Mouse (Mus musculus) embryonic facial prominence, embryonic 13.5 days (tissue): Measurements from ENCODE around the gene Acads. TPM values are rescaled to one million over a fixed set of nuclear protein-coding genes. Genes with fewer than 3 reads are reported as not detected.
A peak's percentile ranks its signal among the peaks of the same experiment; 100 is the strongest.
"Not testable (repeated sequence)": the region's sequence is repeated elsewhere in the genome, so short reads cannot be mapped to it uniquely, and the experiment has no call there.

Source experiments
- ATAC-seq: fragments of 200-750 bp; cut with Nextera tagmentation; 2 replicates; pipeline ENCODE4 v1.8.0; 2017; ENCODE audit warnings: low read depth; ENCODE audit not compliant: insufficient number of reproducible peaks, insufficient read depth, low FRiP score, low TSS enrichment
- H3K27ac ChIP-seq: fragments of 300-500 bp; sonication (generic); 2 replicates; pipeline ENCODE4 v1.5.1; 2015; ENCODE audit warnings: moderate library complexity, mild to moderate bottlenecking, inconsistent platforms
- H3K27me3 ChIP-seq: fragments of 300-500 bp; sonication (generic); 2 replicates; pipeline ENCODE4 v1.6.1; 2015; ENCODE audit warnings: mild to moderate bottlenecking, inconsistent platforms
- H3K36me3 ChIP-seq: fragments of 300-500 bp; sonication (generic); 2 replicates; pipeline ENCODE4 v1.6.1; 2015; ENCODE audit warnings: mild to moderate bottlenecking, inconsistent platforms
- H3K4me1 ChIP-seq: fragments of 300-500 bp; sonication (generic); 2 replicates; pipeline ENCODE4 v1.6.1; 2015; ENCODE audit warnings: inconsistent platforms
- H3K4me2 ChIP-seq: fragments of 300-500 bp; sonication (generic); 2 replicates; pipeline ENCODE4 v1.6.1; 2015; ENCODE audit warnings: moderate library complexity, mild to moderate bottlenecking, inconsistent platforms
- H3K4me3 ChIP-seq: fragments of 300-500 bp; sonication (generic); 2 replicates; pipeline ENCODE4 v1.5.1; 2015; ENCODE audit warnings: mild to moderate bottlenecking, inconsistent platforms
- H3K9ac ChIP-seq: fragments of 300-500 bp; sonication (generic); 2 replicates; pipeline ENCODE4 v1.6.1; 2015; ENCODE audit warnings: mild to moderate bottlenecking, inconsistent platforms
- H3K9me3 ChIP-seq: fragments of 300-500 bp; sonication (generic); 2 replicates; pipeline ENCODE4 v1.6.1; 2016; ENCODE audit warnings: inconsistent platforms
- WGBS: fragments of 180-500 bp; shearing (Covaris S2); methylation state at CpG from one replicate; pipeline ENCODE4 v1.1.7; 2015; ENCODE audit warnings: mixed read lengths; 5-methylcytosine and 5-hydroxymethylcytosine counted together
- polyA plus RNA-seq: library from polyadenylated mRNA; unstranded; fragments of >200 nt; fragmentation: Nextera tagmentation; extraction: Ambion mirVana; gene quantifications from 2 replicates; pipeline ENCODE4 v1.2.1, GENCODE M21; 2015

The Acads gene
- polyA plus RNA-seq, 1 experiment from 2014 or later: 52.5 TPM

- H3K9me3 ChIP-seq: no peaks in the 10 kb centered on the region
- H3K4me2 ChIP-seq: peak within 1 kb of the TSS; percentile 79
- ATAC-seq: peak; percentile 97
- under 1% methylated on average over 64 of the region's 78 CpGs for WGBS
- H3K36me3 ChIP-seq: no peaks in the 10 kb centered on the region
- peaks cover 42% of the 10 kb centered on the region for H3K4me1 ChIP-seq
- H3K27me3 ChIP-seq: no peaks in the 10 kb centered on the region
- H3K27ac ChIP-seq: peak within 1 kb of the TSS; percentile 98
- H3K9ac ChIP-seq: peak within 1 kb of the TSS; percentile 97
- H3K4me3 ChIP-seq: peak within 1 kb of the TSS; percentile 85
These were observed 39.2 kb upstream of the Acads start, which contains the start of gene Mlec for GRCm38 (mm10) chr5:115158040-115158983. Gene Mlec, minus strand, starts transcription at chr5:115158179.

- H3K4me3 ChIP-seq: peak overlapping the region; percentile 85
- H3K4me1 ChIP-seq: peaks cover 50% of the 10 kb centered on the region
These were observed 37.9 kb upstream of the Acads start for GRCm38 (mm10) chr5:115156933-115157589.

DNA sequence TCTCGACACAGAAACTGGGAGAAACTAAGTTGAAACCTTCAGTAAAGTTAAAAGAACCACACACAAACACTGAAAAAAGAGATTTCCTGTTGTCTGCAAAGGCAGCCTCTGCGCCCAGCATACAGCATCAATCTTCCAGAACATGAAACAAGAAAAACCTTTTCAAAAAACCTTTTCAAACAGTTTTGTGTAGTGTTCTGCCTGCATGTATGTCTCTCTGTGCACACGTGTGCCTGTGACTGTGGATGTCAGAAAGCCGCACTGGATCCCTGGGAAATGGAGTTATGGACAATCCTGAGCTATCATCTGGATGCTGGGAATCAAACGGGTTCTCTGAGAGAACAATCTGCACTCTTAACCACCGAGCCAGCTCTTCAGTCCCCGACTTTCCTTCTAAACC is 37.3 kb upstream of the Acads start:
- peak overlapping the region; percentile 85 for H3K4me3 ChIP-seq
- H3K27ac ChIP-seq: 0 out of 2 replicates have a peak overlapping the region, but pooled peaks have one; percentile 14
- peaks cover 53% of the 10 kb centered on the region for H3K4me1 ChIP-seq

More at GRCm38 (mm10) chr5:115156933-115157589, 37.9 kb upstream of the Acads start:
- no peaks in the 10 kb centered on the region for H3K27me3 ChIP-seq
- peak overlapping the region; percentile 89 for H3K27ac ChIP-seq
- H3K9me3 ChIP-seq: no peaks in the 10 kb centered on the region
- WGBS: under 1% methylated on average over 26 of the region's 26 CpGs
- peak overlapping the region; percentile 79 for H3K4me2 ChIP-seq
- H3K36me3 ChIP-seq: 0 out of 2 replicates have a peak, but pooled peaks cover 4% of the 10 kb centered on the region
- no peak for ATAC-seq
- peak overlapping the region; percentile 97 for H3K9ac ChIP-seq

DNA sequence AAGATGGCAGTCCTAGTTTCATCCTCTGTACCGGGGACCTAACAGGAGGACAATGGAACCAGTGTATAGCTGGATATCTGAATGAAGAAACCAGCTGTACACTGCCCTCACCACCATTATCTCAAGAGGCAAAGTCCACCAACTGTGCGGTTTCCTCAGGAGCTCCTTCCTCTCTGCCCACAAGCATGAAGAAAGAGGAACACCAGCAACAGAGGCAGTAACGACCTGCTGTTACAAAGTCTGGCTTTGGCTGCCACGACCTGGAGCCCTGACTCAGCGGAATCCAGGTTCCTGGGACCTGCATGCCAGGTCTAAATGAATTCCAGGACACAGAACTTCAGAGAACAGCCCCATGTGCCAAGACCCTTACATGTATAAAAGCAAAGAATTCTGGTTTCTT is 36.7 kb upstream of the Acads start:
- no peak for ATAC-seq
- Histone ChIP-seq H3K27ac (peak overlapping the region; percentile 14; the same call in 1 of the 2 replicates), H3K4me3 (peak overlapping the region; percentile 85), H3K36me3 (peaks cover 11% of the 10 kb centered on the region), H3K4me2 (peak overlapping the region; percentile 79), H3K4me1 (peaks cover 54% of the 10 kb centered on the region), H3K9me3 (no peaks in the 10 kb centered on the region), H3K9ac (peak overlapping the region; percentile 97), H3K27me3 (no peaks in the 10 kb centered on the region)
- WGBS: 22% methylated on average over 5 of the region's 5 CpGs

More for the DNA sequence above, 37.3 kb upstream of the Acads start:
- Histone ChIP-seq H3K4me2 (peak overlapping the region; percentile 79), H3K9me3 (no peaks in the 10 kb centered on the region), H3K36me3 (0 out of 2 replicates have a peak, but pooled peaks cover 7% of the 10 kb centered on the region), H3K27me3 (no peaks in the 10 kb centered on the region), H3K9ac (peak overlapping the region; percentile 97)
- 52% methylated on average over 7 of the region's 7 CpGs for WGBS
- ATAC-seq: no peak

DNA sequence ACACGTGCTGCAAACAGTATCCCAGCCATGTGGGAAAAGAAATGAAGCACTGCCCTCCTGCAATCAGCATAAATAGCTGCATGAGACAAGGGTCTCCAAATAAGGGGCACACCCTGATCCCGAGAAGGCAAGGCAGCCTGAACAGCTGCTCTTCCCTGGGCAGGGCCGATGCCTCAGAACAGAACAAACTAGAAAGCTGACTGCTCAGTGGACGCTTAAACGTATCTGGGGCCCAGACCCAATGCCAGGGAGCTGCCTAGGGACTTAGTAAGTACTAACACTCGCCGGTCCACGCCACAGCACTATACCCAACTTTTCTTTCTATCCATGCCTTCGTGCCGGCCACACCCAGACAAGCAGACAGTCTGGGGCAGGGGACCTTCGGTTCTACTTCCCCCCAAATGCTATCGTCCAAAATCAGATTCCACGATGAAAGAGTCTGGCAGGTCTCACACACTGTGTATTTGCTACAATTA is 36.0 kb upstream of the Acads start:
- 57% methylated on average over 13 of the region's 13 CpGs for WGBS
- Histone ChIP-seq H3K27me3 (no peaks in the 10 kb centered on the region), H3K4me2 (peak overlapping the region; percentile 79), H3K27ac (peak overlapping the region; percentile 14; the same call in 1 of the 2 replicates), H3K9me3 (no peaks in the 10 kb centered on the region), H3K9ac (peak overlapping the region; percentile 97), H3K4me3 (peak overlapping the region; percentile 85), H3K36me3 (peaks cover 18% of the 10 kb centered on the region), H3K4me1 (peaks cover 54% of the 10 kb centered on the region)
- ATAC-seq: no peak

DNA sequence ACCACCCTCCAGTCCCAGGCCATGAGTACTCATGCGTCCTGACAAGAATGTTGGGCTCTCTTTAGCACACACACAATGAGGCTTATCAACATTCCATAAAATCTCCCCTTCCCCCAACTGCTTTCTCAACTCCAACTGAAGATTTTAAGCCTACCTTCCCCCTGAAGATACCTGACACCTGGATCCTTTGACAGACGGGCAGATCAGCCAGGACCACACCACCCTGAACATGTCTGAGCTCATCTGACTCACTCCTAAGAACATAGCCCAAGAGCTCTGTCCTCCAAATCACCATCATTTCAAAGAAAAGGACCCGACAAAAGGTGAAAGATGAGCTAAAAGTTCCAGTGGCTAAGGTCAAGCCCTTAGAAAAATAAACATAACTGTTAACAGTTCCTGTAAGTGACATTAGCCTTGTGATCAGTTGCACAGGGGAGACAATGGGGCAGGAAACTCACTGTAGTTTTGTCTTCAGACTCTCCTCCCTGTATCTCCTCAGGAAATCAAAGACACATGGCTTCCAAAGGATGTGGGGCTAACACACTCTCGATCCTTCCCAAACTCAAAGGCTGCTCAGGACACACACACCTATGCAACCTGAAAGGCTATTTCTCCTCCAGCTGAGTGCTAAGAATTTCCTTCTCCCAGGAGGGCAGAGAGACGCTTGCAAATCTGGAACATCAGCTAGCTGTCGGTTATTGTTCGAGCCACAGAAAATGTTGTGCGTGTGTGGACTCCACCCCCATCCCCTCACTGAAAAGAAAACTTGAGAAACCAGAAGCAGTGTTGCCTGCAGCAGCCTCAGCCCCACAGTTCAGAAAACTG is 33.2 kb upstream of the Acads start:
- 19% methylated on average over 8 of the region's 8 CpGs for WGBS
- no peaks in the 10 kb centered on the region for H3K27me3 ChIP-seq
- peak overlapping the region; percentile 12; the same call in 1 of the 2 replicates for H3K4me3 ChIP-seq
- H3K27ac ChIP-seq: peak overlapping the region; percentile 86
- H3K9ac ChIP-seq: peak overlapping the region; percentile 54
- H3K9me3 ChIP-seq: no peaks in the 10 kb centered on the region
- H3K4me2 ChIP-seq: peak overlapping the region; percentile 79
- H3K36me3 ChIP-seq: peaks cover 44% of the 10 kb centered on the region
- ATAC-seq: 0 out of 2 replicates have a peak, but pooled peaks have one; percentile 45
- peaks cover 51% of the 10 kb centered on the region for H3K4me1 ChIP-seq

DNA sequence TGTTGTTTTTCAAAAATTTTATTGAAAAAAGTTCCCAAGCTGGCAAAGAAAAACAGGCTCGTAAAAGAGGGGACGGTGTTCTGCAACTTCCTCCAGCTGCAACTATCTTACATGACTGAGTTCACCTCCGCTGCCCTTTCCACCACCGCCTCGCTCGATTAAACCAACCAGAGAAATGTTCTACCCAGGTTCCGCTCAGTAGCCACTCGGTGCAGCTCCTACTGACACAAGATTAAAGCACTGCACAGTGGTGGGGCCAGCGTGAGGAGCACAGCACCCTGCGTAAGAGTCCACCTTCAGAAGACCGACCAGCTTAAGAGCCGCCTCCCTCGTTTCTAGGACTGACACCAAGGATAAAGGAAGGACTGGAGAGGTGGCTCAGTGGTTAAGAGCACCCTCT is 32.3 kb upstream of the Acads start:
- H3K4me2 ChIP-seq: no peak overlapping the region
- peaks cover 53% of the 10 kb centered on the region for H3K36me3 ChIP-seq
- WGBS: 81% methylated on average over 13 of the region's 13 CpGs
- ATAC-seq: no peak
- no peak overlapping the region for H3K9ac ChIP-seq
- H3K4me1 ChIP-seq: peaks cover 49% of the 10 kb centered on the region
- H3K27me3 ChIP-seq: no peaks in the 10 kb centered on the region
- peak overlapping the region; percentile 8 for H3K27ac ChIP-seq
- H3K4me3 ChIP-seq: no peak overlapping the region
- H3K9me3 ChIP-seq: no peaks in the 10 kb centered on the region

DNA sequence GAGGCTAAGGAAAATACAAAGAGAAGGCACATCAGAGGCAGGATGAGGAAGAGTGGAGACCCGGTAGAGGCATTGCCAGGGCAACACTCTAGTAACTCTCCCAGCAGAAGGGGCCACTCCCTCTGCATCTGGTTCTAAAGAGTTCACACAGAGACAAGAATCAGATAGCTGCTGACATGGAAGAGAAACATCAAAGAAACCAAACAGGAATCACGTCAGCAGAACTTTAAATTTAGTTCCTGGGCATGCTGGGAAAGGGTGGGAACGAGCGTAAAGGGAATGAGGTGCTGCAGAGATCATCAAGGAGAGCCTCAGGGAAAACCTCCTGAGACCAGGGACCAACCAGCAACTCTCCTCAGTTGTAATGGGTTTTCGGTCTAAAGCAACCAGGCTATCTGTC is 31.8 kb upstream of the Acads start:
- Histone ChIP-seq H3K9ac (no peak overlapping the region), H3K4me1 (peaks cover 44% of the 10 kb centered on the region), H3K9me3 (no peaks in the 10 kb centered on the region), H3K36me3 (peaks cover 57% of the 10 kb centered on the region), H3K4me3 (no peak overlapping the region), H3K4me2 (no peak overlapping the region), H3K27ac (no peak overlapping the region), H3K27me3 (no peaks in the 10 kb centered on the region)
- WGBS: 66% methylated on average over 5 of the region's 5 CpGs
- no peak for ATAC-seq

DNA sequence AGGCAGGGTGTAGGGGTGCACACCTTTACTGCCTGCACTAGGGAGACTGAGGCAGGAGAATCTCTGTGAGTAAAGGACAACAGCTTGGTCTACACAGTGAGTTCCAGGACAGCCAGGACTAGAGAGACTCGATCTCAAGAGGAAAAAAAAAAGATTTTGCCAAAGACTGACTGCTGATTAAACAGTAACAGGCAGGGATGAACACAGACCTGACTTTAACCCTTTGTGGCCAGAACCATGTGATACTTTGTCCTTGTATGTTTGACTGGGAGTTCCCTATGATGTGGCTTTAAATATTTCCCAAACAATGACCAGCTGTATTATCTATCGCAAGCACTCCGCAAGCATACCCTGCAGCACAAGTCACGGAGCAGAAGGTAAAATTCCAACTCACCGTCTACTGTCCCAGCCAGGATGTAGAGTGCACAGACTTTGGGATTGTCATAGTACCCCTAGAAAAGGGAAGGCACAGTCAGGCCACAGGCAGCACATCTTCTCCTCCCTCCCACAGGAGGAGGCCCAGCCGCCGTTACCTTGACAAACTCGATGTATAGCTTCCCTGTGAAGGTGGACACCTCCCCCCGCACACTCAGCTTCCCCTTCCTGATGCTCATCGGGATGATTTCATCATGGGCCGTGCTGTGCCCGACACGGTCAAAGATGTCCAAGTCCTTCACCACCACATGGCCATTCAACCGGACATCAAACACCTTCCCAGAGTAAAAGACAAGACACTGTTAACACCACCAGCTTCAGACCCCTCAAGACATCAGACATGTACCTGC is 30.7 kb upstream of the Acads start:
- no peaks in the 10 kb centered on the region for H3K27me3 ChIP-seq
- no peak overlapping the region for H3K9ac ChIP-seq
- no peaks in the 10 kb centered on the region for H3K9me3 ChIP-seq
- H3K4me3 ChIP-seq: no peak overlapping the region
- H3K4me1 ChIP-seq: peaks cover 33% of the 10 kb centered on the region
- no peak overlapping the region for H3K4me2 ChIP-seq
- peaks cover 69% of the 10 kb centered on the region for H3K36me3 ChIP-seq
- ATAC-seq: no peak
- H3K27ac ChIP-seq: no peak overlapping the region
- WGBS: 94% methylated on average over 14 of the region's 14 CpGs

DNA sequence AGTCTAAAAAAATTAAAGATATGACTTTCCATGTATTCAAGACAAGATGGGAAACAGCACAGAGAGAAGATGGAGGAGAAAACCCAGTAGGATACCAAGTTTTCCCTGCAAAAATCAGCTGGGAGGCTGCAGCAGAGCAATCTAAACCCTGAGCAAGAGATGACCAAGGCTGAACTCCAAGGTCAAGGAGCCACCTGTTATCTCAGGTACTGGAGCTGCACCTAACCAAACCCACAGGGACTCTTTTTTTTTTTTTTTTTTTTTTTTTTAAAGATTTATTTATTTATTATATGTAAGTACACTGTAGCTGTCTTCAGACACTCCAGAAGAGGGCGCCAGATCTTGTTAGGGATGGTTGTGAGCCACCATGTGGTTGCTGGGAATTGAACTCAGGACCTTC is 29.7 kb upstream of the Acads start:
- H3K4me3 ChIP-seq, H3K9me3 ChIP-seq, H3K4me2 ChIP-seq, H3K27me3 ChIP-seq, H3K9ac ChIP-seq, H3K27ac ChIP-seq, ATAC-seq: not testable (repeated sequence)
- WGBS: no CpG with 5 or more reads among the region's 1 CpGs
- peaks cover 23% of the 10 kb centered on the region for H3K4me1 ChIP-seq
- H3K36me3 ChIP-seq: peaks cover 76% of the 10 kb centered on the region
